Mouse (Mus musculus): ENCODE measurements at regions not wholly inside any gene's neighbourhood (a gene's known extent, or its start where the extent isn't known, plus 50 kb on each side); places are given as distances from the start of the nearest gene placed in this dataset.

DNA sequence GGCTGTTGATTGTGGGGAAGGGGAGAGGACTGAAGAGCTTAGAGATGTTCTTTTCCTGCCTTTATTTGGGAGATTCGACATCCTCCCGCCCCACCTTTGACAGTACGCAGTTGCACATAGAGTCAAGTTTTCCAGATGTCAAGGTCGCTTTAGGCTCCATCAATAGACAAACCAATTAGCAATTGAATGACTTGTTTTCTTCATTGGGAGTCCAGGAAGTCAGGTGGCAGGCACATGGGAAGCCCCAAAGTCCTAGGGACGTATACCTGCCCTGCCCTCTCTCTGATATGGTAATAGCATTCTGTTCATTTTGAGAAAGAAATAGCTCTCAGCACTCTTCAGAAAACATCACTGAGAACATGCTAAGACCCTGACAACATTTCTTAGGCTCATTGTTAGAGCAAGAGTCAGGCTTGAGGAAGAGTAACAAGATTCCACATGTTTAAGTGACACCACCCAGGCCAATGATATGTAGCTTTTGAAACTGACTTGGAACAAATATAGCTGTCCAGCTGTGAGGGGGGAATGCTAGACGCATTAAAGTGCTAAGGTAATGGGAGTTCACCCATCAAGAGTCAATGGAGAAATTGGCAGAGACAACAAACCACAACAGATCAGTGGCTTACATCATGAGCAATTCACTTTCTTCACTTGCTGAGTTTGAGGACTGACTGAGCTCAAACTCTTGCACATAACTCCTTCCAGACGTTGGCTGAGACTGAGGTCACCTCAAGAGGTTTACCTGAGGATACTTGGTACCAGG is 499.9 kb downstream of the Dok5 start:
- H3K27ac ChIP-seq (ENCODE audit: low read depth, low read length) = no peak overlapping the region
- ATAC-seq (no peak), DNase-seq (ENCODE audit: low spot score) (no peak)
- H3K4me1 ChIP-seq (ENCODE audit: control insufficient read depth, insufficient read depth, low read length) = no peaks in the 10 kb centered on the region; the same call in 1 of the 2 replicates
- 83% methylated on average over 7 of the region's 7 CpGs for WGBS
- H3K9me3 ChIP-seq (replicated peaks; ENCODE audit: control insufficient read depth, low read length) = no peaks in the 10 kb centered on the region
- no peak overlapping the region for H3K9ac ChIP-seq (ENCODE audit: low read length)
- H3K4me2 ChIP-seq (ENCODE audit: low read length) = no peak overlapping the region
- H3K36me3 ChIP-seq (ENCODE audit: control insufficient read depth, insufficient read depth, low read length) = no peaks in the 10 kb centered on the region
- no peak overlapping the region for H3K4me3 ChIP-seq (ENCODE audit: low read depth, low read length)
- H3K27me3 ChIP-seq (replicated peaks; ENCODE audit: control insufficient read depth, insufficient read depth, low read length) = no peaks in the 10 kb centered on the region

- Histone ChIP-seq H3K9ac (ENCODE audit: low read length) (no peak overlapping the region), H3K4me2 (ENCODE audit: low read length) (no peak overlapping the region), H3K4me3 (ENCODE audit: low read depth, low read length) (no peak overlapping the region), H3K36me3 (ENCODE audit: control insufficient read depth, insufficient read depth, low read length) (no peaks in the 10 kb centered on the region), H3K27ac (ENCODE audit: low read depth, low read length) (no peak overlapping the region), H3K27me3 (replicated peaks; ENCODE audit: control insufficient read depth, insufficient read depth, low read length) (no peaks in the 10 kb centered on the region), H3K9me3 (replicated peaks; ENCODE audit: control insufficient read depth, low read length) (no peaks in the 10 kb centered on the region), H3K4me1 (ENCODE audit: control insufficient read depth, insufficient read depth, low read length) (no peaks in the 10 kb centered on the region; the same call in 1 of the 2 replicates)
- ATAC-seq (no peak), DNase-seq (ENCODE audit: low spot score) (peak; percentile 17)
- 80% methylated on average over 12 of the region's 12 CpGs for WGBS
Observed at GRCm38 (mm10) chr2:171230536-171230935, 498.9 kb downstream of the Dok5 start.

- Histone ChIP-seq H3K9me3 (replicated peaks; ENCODE audit: control insufficient read depth, low read length) (no peaks in the 10 kb centered on the region), H3K4me2 (ENCODE audit: low read length) (no peak overlapping the region), H3K36me3 (ENCODE audit: control insufficient read depth, insufficient read depth, low read length) (no peaks in the 10 kb centered on the region), H3K4me1 (ENCODE audit: control insufficient read depth, insufficient read depth, low read length) (no peaks in the 10 kb centered on the region; the same call in 1 of the 2 replicates), H3K27me3 (replicated peaks; ENCODE audit: control insufficient read depth, insufficient read depth, low read length) (no peaks in the 10 kb centered on the region), H3K9ac (ENCODE audit: low read length) (no peak overlapping the region), H3K4me3 (ENCODE audit: low read depth, low read length) (no peak overlapping the region), H3K27ac (ENCODE audit: low read depth, low read length) (no peak overlapping the region)
- ATAC-seq (peak; percentile 62), DNase-seq (ENCODE audit: low spot score) (peak; percentile 60)
- WGBS = 11% methylated on average over 3 of the region's 3 CpGs
Observed at GRCm38 (mm10) chr2:171228229-171228628, 496.6 kb downstream of the Dok5 start.

DNA sequence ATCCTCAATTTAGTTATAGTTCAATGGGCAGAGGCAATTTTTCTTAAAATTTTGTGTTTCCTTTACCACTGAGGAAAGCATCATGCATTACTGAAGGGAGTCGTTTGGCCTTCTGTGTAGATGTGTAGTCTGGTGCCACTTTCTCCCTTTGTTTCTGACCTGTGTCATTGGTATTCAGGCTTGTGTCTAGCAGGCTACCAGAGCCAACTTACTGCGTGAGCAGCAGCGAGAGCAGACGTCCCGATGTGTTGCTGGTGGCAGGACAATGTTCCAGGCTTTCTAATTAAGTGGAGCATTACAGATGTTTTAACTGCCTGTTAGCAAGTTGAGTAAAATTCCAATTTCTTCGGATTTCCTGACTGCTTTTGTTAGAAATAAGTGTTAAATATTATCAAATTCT is 482.2 kb downstream of the Dok5 start:
- H3K4me2 ChIP-seq (ENCODE audit: low read length) = no peak overlapping the region
- ATAC-seq = no peak
- no peak overlapping the region for H3K27ac ChIP-seq (ENCODE audit: low read depth, low read length)
- H3K4me3 ChIP-seq (ENCODE audit: low read depth, low read length) = no peak overlapping the region
- WGBS = 29% methylated on average over 6 of the region's 6 CpGs
- H3K4me1 ChIP-seq (ENCODE audit: control insufficient read depth, insufficient read depth, low read length) = no peaks in the 10 kb centered on the region
- DNase-seq (ENCODE audit: low spot score) = peak; percentile 45
- no peaks in the 10 kb centered on the region for H3K27me3 ChIP-seq (replicated peaks; ENCODE audit: control insufficient read depth, insufficient read depth, low read length)
- H3K9me3 ChIP-seq (replicated peaks; ENCODE audit: control insufficient read depth, low read length) = no peaks in the 10 kb centered on the region
- H3K9ac ChIP-seq (ENCODE audit: low read length) = no peak overlapping the region
- no peaks in the 10 kb centered on the region for H3K36me3 ChIP-seq (ENCODE audit: control insufficient read depth, insufficient read depth, low read length)

DNA sequence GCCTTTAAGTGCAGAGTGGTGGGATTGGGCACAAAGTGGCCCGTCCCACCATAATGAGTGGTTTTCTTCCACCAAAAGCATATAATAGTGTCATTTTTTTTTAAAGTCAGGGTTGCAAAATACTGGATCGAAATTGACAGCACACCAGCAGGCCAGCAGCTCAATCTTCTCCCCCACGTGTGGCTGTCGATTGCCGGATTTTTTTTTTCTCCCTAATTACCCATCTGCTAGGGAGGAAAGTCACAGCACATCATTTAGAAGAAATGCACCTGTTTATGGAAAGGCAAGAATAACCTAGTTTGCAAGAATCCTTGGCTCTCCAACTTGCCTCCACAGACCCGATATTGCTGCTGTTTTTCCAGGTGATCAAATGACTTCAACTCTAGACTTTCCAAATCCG is 464.9 kb downstream of the Dok5 start:
- Histone ChIP-seq H3K27ac (ENCODE audit: low read depth, low read length) (no peak overlapping the region), H3K4me3 (ENCODE audit: low read depth, low read length) (no peak overlapping the region), H3K36me3 (ENCODE audit: control insufficient read depth, insufficient read depth, low read length) (no peaks in the 10 kb centered on the region), H3K9ac (ENCODE audit: low read length) (no peak overlapping the region), H3K9me3 (replicated peaks; ENCODE audit: control insufficient read depth, low read length) (0 out of 2 replicates have a peak, but pooled peaks cover 4% of the 10 kb centered on the region), H3K4me2 (ENCODE audit: low read length) (no peak overlapping the region), H3K27me3 (replicated peaks; ENCODE audit: control insufficient read depth, insufficient read depth, low read length) (no peaks in the 10 kb centered on the region), H3K4me1 (ENCODE audit: control insufficient read depth, insufficient read depth, low read length) (0 out of 2 replicates have a peak, but pooled peaks cover 7% of the 10 kb centered on the region)
- ATAC-seq (no peak), DNase-seq (ENCODE audit: low spot score) (peak; percentile 54)
- WGBS = 63% methylated on average over 7 of the region's 7 CpGs

- no peak for ATAC-seq
- Histone ChIP-seq H3K36me3 (ENCODE audit: control insufficient read depth, insufficient read depth, low read length) (no peaks in the 10 kb centered on the region), H3K4me2 (ENCODE audit: low read length) (no peak overlapping the region), H3K4me3 (ENCODE audit: low read depth, low read length) (no peak overlapping the region), H3K4me1 (ENCODE audit: control insufficient read depth, insufficient read depth, low read length) (0 out of 2 replicates have a peak, but pooled peaks cover 7% of the 10 kb centered on the region), H3K9me3 (replicated peaks; ENCODE audit: control insufficient read depth, low read length) (0 out of 2 replicates have a peak, but pooled peaks cover 4% of the 10 kb centered on the region), H3K27ac (ENCODE audit: low read depth, low read length) (no peak overlapping the region; the same call in 1 of the 2 replicates), H3K27me3 (replicated peaks; ENCODE audit: control insufficient read depth, insufficient read depth, low read length) (no peaks in the 10 kb centered on the region), H3K9ac (ENCODE audit: low read length) (no peak overlapping the region)
- peak; percentile 15 for DNase-seq (ENCODE audit: low spot score)
- 32% methylated on average over 5 of the region's 5 CpGs for WGBS
Observed at GRCm38 (mm10) chr2:171192181-171192580, 460.6 kb downstream of the Dok5 start.

Measured in forebrain, embryonic 14.5 days (tissue).